Mouse (Mus musculus): ENCODE results near the gene Gm6588. TPM values are rescaled to one million over a fixed set of nuclear protein-coding genes. Genes with fewer than 3 reads are reported as not detected.

The Gm6588 gene
- polyA plus RNA-seq, 2 experiments: not detected

GRCm38 (mm10) chr5:112499918-112500682 lies 50.9 kb downstream of the Gm6588 start:
- Histone ChIP-seq H3K9ac (ENCODE audit: low read depth, low read length, severe bottlenecking) (no peak overlapping the region), H3K36me3 (ENCODE audit: control insufficient read depth, insufficient read depth, low read length) (no peaks in the 10 kb centered on the region), H3K27ac (replicated peaks; ENCODE audit: low read depth, low read length) (no peak overlapping the region), H3K4me1 (ENCODE audit: control insufficient read depth, insufficient read depth, low read length) (no peaks in the 10 kb centered on the region; the same call in 1 of the 2 replicates), H3K4me3 (replicated peaks; ENCODE audit: low read length) (no peak overlapping the region), H3K4me2 (replicated peaks; ENCODE audit: low read depth, low read length, severe bottlenecking) (no peak overlapping the region), H3K27me3 (ENCODE audit: control insufficient read depth, insufficient read depth, low read length) (no peaks in the 10 kb centered on the region), H3K9me3 (ENCODE audit: control insufficient read depth, low read length) (no peaks in the 10 kb centered on the region)
- DNase-seq (ENCODE audit: low spot score) (no peak), ATAC-seq (ENCODE audit: low FRiP score, low read depth) (no peak)
- TF ChIP-seq POLR2A (IDR thresholded peaks at IDR 0.05; ENCODE audit: borderline replicate concordance, extremely low read depth, insufficient read depth, insufficient read length): no peak
- 54% methylated on average over 7 of the region's 8 CpGs for WGBS

Other genes starting within 250 kb of the Gm6588 start
- gene Cryba4, start 196.9 kb upstream of the Gm6588 start, polyA plus RNA-seq (2012; rRNA removed): 1.2 and 2.3 TPM in 2 replicates
- 1.8 and 2.1 TPM in 2 replicates for gene Cryba4, start 196.9 kb upstream of the Gm6588 start, polyA plus RNA-seq (2014; fragmentation: Nextera tagmentation; extraction: Ambion mirVana)
- 0.50 and 0.54 TPM in 2 replicates for gene Crybb1, start 193.6 kb upstream of the Gm6588 start, polyA plus RNA-seq (2012; rRNA removed)
- 1.9 and 2.2 TPM in 2 replicates for gene Crybb1, start 193.6 kb upstream of the Gm6588 start, polyA plus RNA-seq (2014; fragmentation: Nextera tagmentation; extraction: Ambion mirVana)
- gene Tpst2, start 172.7 kb upstream of the Gm6588 start, polyA plus RNA-seq (2012; rRNA removed): 37.0 and 41.4 TPM in 2 replicates
- gene Tpst2, start 172.7 kb upstream of the Gm6588 start, polyA plus RNA-seq (2014; fragmentation: Nextera tagmentation; extraction: Ambion mirVana): 39.7 and 46.5 TPM in 2 replicates
- 33.4 and 35.2 TPM in 2 replicates for gene Tfip11, start 123.1 kb upstream of the Gm6588 start, polyA plus RNA-seq (2012; rRNA removed)
- gene Tfip11, start 123.1 kb upstream of the Gm6588 start, polyA plus RNA-seq (2014; fragmentation: Nextera tagmentation; extraction: Ambion mirVana): 23.1 and 25.9 TPM in 2 replicates
- 60.7 and 72.0 TPM in 2 replicates for gene Srrd, start 106.4 kb upstream of the Gm6588 start, polyA plus RNA-seq (2012; rRNA removed)
- 43.7 and 46.6 TPM in 2 replicates for gene Srrd, start 106.4 kb upstream of the Gm6588 start, polyA plus RNA-seq (2014; fragmentation: Nextera tagmentation; extraction: Ambion mirVana)
- 52.5 and 72.0 TPM in 2 replicates for gene Hps4, start 106.3 kb upstream of the Gm6588 start, polyA plus RNA-seq (2012; rRNA removed)
- 28.0 and 31.9 TPM in 2 replicates for gene Hps4, start 106.3 kb upstream of the Gm6588 start, polyA plus RNA-seq (2014; fragmentation: Nextera tagmentation; extraction: Ambion mirVana)
- not detected in 2 replicates for gene Gm6583, start 93.4 kb upstream of the Gm6588 start, polyA plus RNA-seq (2012; rRNA removed)
- gene Gm6583, start 93.4 kb upstream of the Gm6588 start, polyA plus RNA-seq (2014; fragmentation: Nextera tagmentation; extraction: Ambion mirVana): 0.08 and 0.22 TPM in 2 replicates
- gene Asphd2, start 54.6 kb upstream of the Gm6588 start, polyA plus RNA-seq (2012; rRNA removed): 23.1 and 36.8 TPM in 2 replicates
- gene Asphd2, start 54.6 kb upstream of the Gm6588 start, polyA plus RNA-seq (2014; fragmentation: Nextera tagmentation; extraction: Ambion mirVana): 25.9 and 26.1 TPM in 2 replicates
- 1.8 and 2.1 TPM in 2 replicates for gene Sez6l, start 127.8 kb downstream of the Gm6588 start, polyA plus RNA-seq (2012; rRNA removed)
- gene Sez6l, start 127.8 kb downstream of the Gm6588 start, polyA plus RNA-seq (2014; fragmentation: Nextera tagmentation; extraction: Ambion mirVana): 0.83 and 0.89 TPM in 2 replicates